Mouse (Mus musculus) fibroblast of lung, adult 2 months (primary cell): ENCODE measurements around the gene Aox1.

ENCODE experiments used
- DNase-seq: peaks from one replicate; pipeline ENCODE4 v3.0.0-alpha.2; 2011; ENCODE audit warnings: low read depth

Aox1 gene

GRCm38 (mm10) chr1:58111315-58111714 is 81.6 kb downstream of the Aox1 start:
- DNase-seq, result no peak

- DNase-seq, result no peak
These were observed 83.1 kb downstream of the Aox1 start, which contains the start of gene Aox3 for GRCm38 (mm10) chr1:58112880-58113279. Aox3 (plus strand) TSS chr1:58113130.

GRCm38 (mm10) chr1:58113441-58113840 is 83.7 kb downstream of the Aox1 start:
- DNase-seq, result no peak

- DNase-seq, result no peak
These were observed 84.4 kb downstream of the Aox1 start for GRCm38 (mm10) chr1:58114021-58114560.

DNA sequence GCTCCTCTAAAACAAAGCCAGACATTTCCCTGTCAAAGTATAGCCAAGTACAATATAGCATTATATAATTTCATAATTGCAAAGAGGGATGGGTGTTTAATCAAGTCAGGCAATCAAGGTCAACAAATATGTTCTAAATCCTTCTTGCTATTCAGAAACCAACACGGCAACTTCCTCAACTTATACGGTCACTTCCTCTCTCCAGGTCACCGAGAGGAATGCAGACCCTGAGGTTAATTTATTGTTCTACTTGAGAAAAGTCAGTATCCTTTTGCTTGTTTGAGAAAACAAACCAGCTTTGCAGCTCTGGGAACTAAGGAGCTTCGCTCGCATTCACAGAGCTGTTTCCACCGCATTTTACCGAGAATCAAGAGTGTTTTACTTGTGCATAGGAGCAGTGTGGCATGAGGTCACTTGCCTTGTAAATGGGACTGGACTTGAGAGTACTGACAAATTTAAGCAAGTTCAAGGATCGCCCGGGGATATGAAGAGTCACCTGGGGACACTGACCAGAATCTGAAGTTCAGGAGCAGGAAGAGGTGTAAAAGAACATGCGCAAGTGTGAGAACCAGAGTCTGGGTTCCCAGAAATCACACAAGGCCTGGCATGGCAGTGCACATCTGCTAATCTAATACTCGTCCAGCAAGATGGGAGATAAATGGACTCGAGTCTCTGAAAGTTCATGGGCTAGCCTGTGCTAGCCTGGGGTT is 85.1 kb downstream of the Aox1 start:
- no peak for DNase-seq

DNA sequence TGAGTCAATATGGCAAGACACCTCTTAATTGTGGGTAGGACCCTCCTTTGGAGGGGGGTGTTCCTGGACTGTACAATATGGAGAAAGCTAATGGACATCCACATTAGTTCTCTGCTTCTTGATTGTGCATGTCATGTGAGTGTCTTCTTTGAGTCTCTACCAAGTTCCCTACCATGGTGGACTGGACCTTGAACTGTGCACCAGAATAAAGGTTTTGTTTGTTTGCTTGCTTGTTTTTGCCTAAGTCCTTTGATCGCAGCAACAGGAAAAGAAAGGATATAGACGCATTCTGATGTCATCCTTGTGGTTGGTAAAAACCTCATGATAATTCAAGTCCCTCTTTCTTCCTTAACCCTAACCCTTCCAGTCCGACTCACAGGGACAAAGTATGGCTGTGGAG is 88.5 kb downstream of the Aox1 start:
- DNase-seq, result no peak

- no peak for DNase-seq
These were observed 95.2 kb downstream of the Aox1 start for GRCm38 (mm10) chr1:58124901-58125300.

GRCm38 (mm10) chr1:58137891-58138290 is 108.2 kb downstream of the Aox1 start:
- DNase-seq, result no peak

- DNase-seq, result no peak
These were observed 109.3 kb downstream of the Aox1 start for GRCm38 (mm10) chr1:58138986-58139385.

- no peak for DNase-seq
These were observed 110.9 kb downstream of the Aox1 start for GRCm38 (mm10) chr1:58140607-58141006.

GRCm38 (mm10) chr1:58144384-58145069 is 114.8 kb downstream of the Aox1 start:
- peak; percentile 27 for DNase-seq

- DNase-seq, result no peak
These were observed 116.3 kb downstream of the Aox1 start for GRCm38 (mm10) chr1:58146026-58146425.

- no peak for DNase-seq
These were observed 118.0 kb downstream of the Aox1 start for GRCm38 (mm10) chr1:58147776-58148175.

DNA sequence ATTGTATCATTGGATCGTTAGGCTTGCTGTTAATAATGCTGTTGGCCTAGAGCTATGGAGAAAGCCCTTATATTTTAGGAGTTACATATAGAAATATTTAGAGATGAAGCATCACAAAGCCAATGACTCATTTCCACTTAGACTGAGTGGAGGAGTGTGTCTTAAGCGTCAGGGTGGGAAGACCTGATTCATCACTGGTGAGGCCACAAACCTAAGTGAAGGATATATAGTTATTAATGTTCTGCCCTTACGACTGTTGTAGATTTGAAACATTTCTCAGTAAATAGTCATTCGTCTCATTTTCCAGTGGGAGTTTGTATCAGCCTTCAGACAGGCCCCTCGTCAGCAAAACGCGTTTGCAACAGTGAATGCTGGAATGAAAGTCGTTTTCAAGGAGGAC is 122.5 kb downstream of the Aox1 start:
- DNase-seq, result no peak
